Mouse (Mus musculus) megakaryocyte, embryonic 14.5 days (primary cell): ENCODE results near the gene Pea15a.

Source experiments
- FLI1 ChIP-seq: IDR thresholded peaks from 2 replicates; pipeline ENCODE4 v1.6.1; 2012; ENCODE audit warnings: low read length, inconsistent platforms, mixed read lengths
- GATA1 ChIP-seq: IDR thresholded peaks from 3 replicates; pipeline ENCODE4 v1.6.1; 2012; ENCODE audit warnings: mixed read lengths, low read length, inconsistent platforms, borderline replicate concordance

GRCm38 (mm10) chr1:172247216-172247615 lies 40.6 kb upstream of the Pea15a start:
- no peak for TF ChIP-seq GATA1
- TF ChIP-seq FLI1 = no peak
